Mouse (Mus musculus): ENCODE measurements at regions not wholly inside any gene's neighbourhood (a gene's known extent, or its start where the extent isn't known, plus 50 kb on each side); places are given as distances from the start of the nearest gene placed in this dataset.

GRCm38 (mm10) chr2:50983883-50984410, 165.0 kb downstream of the Rnd3 start:
- TF ChIP-seq CTCF (IDR thresholded peaks at IDR 0.05; ENCODE audit: insufficient read depth, low read depth, low read length), result no peak
- TF ChIP-seq POLR2A (IDR thresholded peaks at IDR 0.05; ENCODE audit: insufficient read depth, low read depth, low read length), result no peak
